Mouse (Mus musculus) midbrain, embryonic 14.5 days (tissue): ENCODE measurements at regions not wholly inside any gene's neighbourhood (a gene's known extent, or its start where the extent isn't known, plus 50 kb on each side); places are given as distances from the start of the nearest gene placed in this dataset.
A peak's percentile ranks its signal among the peaks of the same experiment; 100 is the strongest.

Experiments used
- ATAC-seq: fragments of 200-750 bp; cut with Nextera tagmentation; 2 replicates; pipeline ENCODE4 v1.8.0; 2017; ENCODE audit warnings: moderate number of reproducible peaks, moderate library complexity; ENCODE audit not compliant: low FRiP score, low TSS enrichment
- DNase-seq: peaks from one replicate; pipeline ENCODE4 v3.0.0-alpha.2; 2015
- H3K27ac ChIP-seq: fragments of 300-500 bp; sonication (generic); replicated peaks from 2 replicates; pipeline ENCODE4 v1.5.1; 2014; ENCODE audit warnings: mild to moderate bottlenecking, low read depth, low read length, moderate library complexity
- H3K27me3 ChIP-seq: fragments of 300-500 bp; sonication (generic); 2 replicates; pipeline ENCODE4 v1.6.1; 2014; ENCODE audit warnings: low read length, control low read depth, mixed read lengths; ENCODE audit not compliant: control insufficient read depth, insufficient read depth
- H3K36me3 ChIP-seq: fragments of 300-500 bp; sonication (generic); 2 replicates; pipeline ENCODE4 v1.6.1; 2014; ENCODE audit warnings: low read length, control low read depth; ENCODE audit not compliant: control insufficient read depth, insufficient read depth
- H3K4me1 ChIP-seq: fragments of 300-500 bp; sonication (generic); 2 replicates; pipeline ENCODE4 v1.6.1; 2014; ENCODE audit warnings: mild to moderate bottlenecking, antibody characterized with exemption, low read length, control low read depth; ENCODE audit not compliant: control insufficient read depth, insufficient read depth
- H3K4me2 ChIP-seq: fragments of 300-500 bp; sonication (generic); 2 replicates; pipeline ENCODE4 v1.6.1; 2014; ENCODE audit warnings: mild to moderate bottlenecking, low read length, moderate library complexity
- H3K4me3 ChIP-seq: fragments of 300-500 bp; sonication (generic); replicated peaks from 2 replicates; pipeline ENCODE4 v1.5.1; 2014; ENCODE audit warnings: low read depth, low read length
- H3K9ac ChIP-seq: fragments of 300-500 bp; sonication (generic); replicated peaks from 2 replicates; pipeline ENCODE4 v1.6.1; 2014; ENCODE audit warnings: mild to moderate bottlenecking, low read length, moderate library complexity
- H3K9me3 ChIP-seq: fragments of 300-500 bp; sonication (generic); 2 replicates; pipeline ENCODE4 v1.6.1; 2016; ENCODE audit warnings: low read length, control low read depth, mixed read lengths; ENCODE audit not compliant: control insufficient read depth
- WGBS: fragments of 180-500 bp; shearing (Covaris S2); extraction: QIAGEN DNeasy Blood & Tissue Kit; methylation state at CpG from one replicate; pipeline ENCODE4 v1.1.7; 2014; 5-methylcytosine and 5-hydroxymethylcytosine counted together

GRCm38 (mm10) chr5:10495086-10495485 lies 248.8 kb upstream of the Gm5152 start:
- H3K9me3 ChIP-seq = no peaks in the 10 kb centered on the region
- no peak overlapping the region for H3K4me2 ChIP-seq
- H3K4me3 ChIP-seq = no peak overlapping the region
- H3K9ac ChIP-seq = no peak overlapping the region
- ATAC-seq (no peak), DNase-seq (no peak)
- no peaks in the 10 kb centered on the region for H3K27me3 ChIP-seq
- 85% methylated on average over 2 of the region's 2 CpGs for WGBS
- H3K4me1 ChIP-seq = no peaks in the 10 kb centered on the region
- H3K36me3 ChIP-seq = no peaks in the 10 kb centered on the region
- H3K27ac ChIP-seq = no peak overlapping the region

DNA sequence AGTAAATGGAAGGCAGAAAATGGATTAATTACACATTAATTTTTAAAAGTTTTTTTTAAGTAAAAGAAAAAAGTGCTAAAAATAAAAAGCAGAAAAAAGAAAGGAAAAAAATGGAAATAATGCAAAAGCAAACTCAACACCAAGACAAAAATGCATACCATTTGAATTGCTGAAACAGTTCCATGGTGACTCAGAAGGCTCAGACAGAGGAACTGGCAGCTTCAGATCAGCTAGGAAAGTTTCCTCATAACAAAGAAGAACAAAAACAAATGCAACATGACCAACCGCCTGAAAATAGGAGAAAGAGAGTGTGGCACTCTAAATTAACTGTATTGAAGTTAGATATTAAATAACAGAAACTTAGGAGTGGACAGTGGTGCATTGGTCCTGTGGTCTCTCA lies 231.7 kb upstream of the Gm5152 start:
- Histone ChIP-seq H3K36me3 (no peaks in the 10 kb centered on the region), H3K4me1 (no peaks in the 10 kb centered on the region), H3K27me3 (no peaks in the 10 kb centered on the region), H3K9ac (no peak overlapping the region), H3K4me3 (no peak overlapping the region), H3K4me2 (no peak overlapping the region), H3K9me3 (no peaks in the 10 kb centered on the region), H3K27ac (no peak overlapping the region)
- ATAC-seq (no peak), DNase-seq (no peak)
- 69% methylated on average over 1 of the region's 1 CpGs for WGBS

DNA sequence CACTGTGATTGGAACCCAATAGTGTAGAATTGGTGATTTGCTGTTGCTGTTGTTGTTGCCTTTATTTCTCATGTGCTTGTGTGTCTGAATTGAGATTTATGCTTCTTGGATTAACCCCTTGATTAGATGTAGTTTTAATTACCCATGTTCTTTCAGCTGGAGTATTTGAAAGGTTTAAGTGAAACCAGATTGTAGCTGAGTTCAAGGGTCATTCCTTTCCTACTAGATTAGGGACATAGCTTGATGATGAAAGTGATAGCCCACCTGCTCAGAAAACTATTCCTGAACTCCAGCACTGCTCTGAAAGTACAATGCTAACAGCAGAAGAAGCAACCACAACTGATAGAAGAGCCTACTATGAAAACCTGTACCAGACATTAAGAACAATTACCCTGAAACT lies 231.1 kb upstream of the Gm5152 start:
- H3K4me1 ChIP-seq = no peaks in the 10 kb centered on the region
- no peak overlapping the region for H3K4me2 ChIP-seq
- ATAC-seq = no peak
- no peaks in the 10 kb centered on the region for H3K9me3 ChIP-seq
- H3K27ac ChIP-seq = no peak overlapping the region
- H3K4me3 ChIP-seq = no peak overlapping the region
- DNase-seq = no peak
- no peak overlapping the region for H3K9ac ChIP-seq
- no peaks in the 10 kb centered on the region for H3K27me3 ChIP-seq
- H3K36me3 ChIP-seq = no peaks in the 10 kb centered on the region

DNA sequence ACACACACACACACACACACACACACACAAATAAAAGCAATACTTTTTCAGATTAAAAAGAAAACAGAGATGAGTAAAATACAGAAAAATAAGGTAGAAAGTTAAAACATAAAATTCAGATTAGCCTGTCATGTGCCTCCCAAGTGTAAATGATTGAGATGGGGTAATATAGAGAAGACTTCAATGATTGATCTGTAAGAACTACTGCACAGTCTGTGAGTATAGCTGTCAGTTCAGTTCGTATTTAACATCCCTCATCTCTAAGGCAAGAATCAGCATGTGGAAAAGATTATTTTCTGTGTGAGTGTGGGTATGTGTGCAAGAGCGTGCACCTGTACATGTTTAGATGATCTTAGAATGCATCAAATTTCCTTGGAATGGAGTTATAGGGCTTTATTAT lies 200.3 kb upstream of the Gm5152 start:
- no peaks in the 10 kb centered on the region for H3K9me3 ChIP-seq
- no peak overlapping the region for H3K9ac ChIP-seq
- no peaks in the 10 kb centered on the region for H3K36me3 ChIP-seq
- DNase-seq (no peak), ATAC-seq (no peak)
- no peak overlapping the region for H3K4me3 ChIP-seq
- H3K27me3 ChIP-seq = no peaks in the 10 kb centered on the region
- no peaks in the 10 kb centered on the region for H3K4me1 ChIP-seq
- H3K4me2 ChIP-seq = no peak overlapping the region
- no peak overlapping the region for H3K27ac ChIP-seq
- 75% methylated on average over 2 of the region's 2 CpGs for WGBS

GRCm38 (mm10) chr5:10417691-10418217 lies 171.4 kb upstream of the Gm5152 start:
- Histone ChIP-seq H3K4me3 (no peak overlapping the region), H3K9me3 (no peaks in the 10 kb centered on the region), H3K36me3 (no peaks in the 10 kb centered on the region), H3K27me3 (no peaks in the 10 kb centered on the region), H3K27ac (no peak overlapping the region), H3K4me1 (0 out of 2 replicates have a peak, but pooled peaks cover 4% of the 10 kb centered on the region), H3K4me2 (no peak overlapping the region), H3K9ac (no peak overlapping the region)
- peak; percentile 45 for DNase-seq
- no peak for ATAC-seq
- 11% methylated on average over 2 of the region's 2 CpGs for WGBS

DNA sequence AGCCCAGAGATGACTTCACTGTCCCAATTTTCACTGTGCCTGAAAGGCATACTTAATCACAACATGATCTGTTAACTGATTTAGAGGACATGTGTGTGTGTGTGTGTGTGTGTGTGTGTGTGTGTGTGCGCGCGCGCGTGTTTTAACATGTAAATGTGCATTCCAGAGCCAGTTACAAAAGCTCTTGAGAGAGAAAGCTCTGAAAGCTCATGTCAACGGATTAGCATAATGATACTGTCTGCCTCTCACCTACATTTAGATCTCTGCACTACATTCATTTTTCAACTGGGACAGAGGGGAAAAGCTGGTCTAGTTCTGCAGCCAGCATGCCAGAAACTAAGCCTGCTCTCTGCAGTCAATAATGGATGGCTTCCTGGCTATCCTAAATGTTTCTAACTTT lies 170.6 kb upstream of the Gm5152 start:
- ATAC-seq (peak; percentile 56; the same call in 1 of the 2 replicates), DNase-seq (peak; percentile 56)
- H3K36me3 ChIP-seq = no peaks in the 10 kb centered on the region
- H3K27ac ChIP-seq = no peak overlapping the region
- no peak overlapping the region for H3K4me3 ChIP-seq
- no peaks in the 10 kb centered on the region for H3K27me3 ChIP-seq
- H3K4me2 ChIP-seq = no peak overlapping the region
- no peaks in the 10 kb centered on the region for H3K9me3 ChIP-seq
- 0 out of 2 replicates have a peak, but pooled peaks cover 4% of the 10 kb centered on the region for H3K4me1 ChIP-seq
- WGBS = 14% methylated on average over 6 of the region's 6 CpGs
- no peak overlapping the region for H3K9ac ChIP-seq

- Histone ChIP-seq H3K4me2 (no peak overlapping the region), H3K27ac (no peak overlapping the region), H3K9ac (no peak overlapping the region), H3K4me3 (no peak overlapping the region), H3K36me3 (no peaks in the 10 kb centered on the region), H3K9me3 (no peaks in the 10 kb centered on the region), H3K4me1 (0 out of 2 replicates have a peak, but pooled peaks cover 4% of the 10 kb centered on the region), H3K27me3 (no peaks in the 10 kb centered on the region)
- 72% methylated on average over 1 of the region's 1 CpGs for WGBS
- no peak for DNase-seq
- no peak for ATAC-seq
Observed at GRCm38 (mm10) chr5:10414019-10414418, 167.7 kb upstream of the Gm5152 start.

- 86% methylated on average over 5 of the region's 5 CpGs for WGBS
- H3K9ac ChIP-seq = no peak overlapping the region
Observed at GRCm38 (mm10) chr5:10393571-10393970, 147.2 kb upstream of the Gm5152 start.

GRCm38 (mm10) chr5:10388991-10389390 lies 142.7 kb upstream of the Gm5152 start:
- WGBS = 97% methylated on average over 1 of the region's 1 CpGs
- Histone ChIP-seq H3K4me1 (no peaks in the 10 kb centered on the region), H3K4me2 (no peak overlapping the region), H3K27me3 (no peaks in the 10 kb centered on the region), H3K9me3 (no peaks in the 10 kb centered on the region), H3K27ac (no peak overlapping the region), H3K4me3 (no peak overlapping the region), H3K36me3 (no peaks in the 10 kb centered on the region), H3K9ac (no peak overlapping the region)
- no peak for DNase-seq
- no peak for ATAC-seq

More at GRCm38 (mm10) chr5:10393571-10393970, 147.2 kb upstream of the Gm5152 start:
- Histone ChIP-seq H3K27me3 (no peaks in the 10 kb centered on the region), H3K4me3 (no peak overlapping the region), H3K27ac (no peak overlapping the region), H3K4me2 (no peak overlapping the region), H3K4me1 (no peaks in the 10 kb centered on the region), H3K9me3 (no peaks in the 10 kb centered on the region), H3K36me3 (no peaks in the 10 kb centered on the region)
- DNase-seq (no peak), ATAC-seq (no peak)
